Mouse (Mus musculus): ENCODE measurements around the gene Cyp4v3.

GRCm38 (mm10) chr8:45330856-45331255 is 2.2 kb downstream of the Cyp4v3 start:
- TF ChIP-seq CTCF (IDR thresholded peaks at IDR 0.05 in 2 of 3, conservative IDR thresholded peaks at IDR 0.05 in 1 of 3; ENCODE audit: control insufficient read depth in 1 of 3, insufficient read depth in 1 of 3, low read depth in 2 of 3, low read length in 3 of 3, poor library complexity in 1 of 3, severe bottlenecking in 1 of 3), result no peak
- no peak for TF ChIP-seq JUND (IDR thresholded peaks at IDR 0.05; ENCODE audit: low read depth, low read length)
- no peak for TF ChIP-seq GATA1 (IDR thresholded peaks at IDR 0.05; ENCODE audit: low read depth, low read length)
- no peak for TF ChIP-seq POLR2A (IDR thresholded peaks at IDR 0.05; ENCODE audit: control insufficient read depth in 1 of 2, insufficient read depth in 1 of 2, low read depth in 1 of 2, low read length in 2 of 2, poor library complexity in 1 of 2)
- no peak for TF ChIP-seq POLR2AphosphoS2 (IDR thresholded peaks at IDR 0.05; ENCODE audit: low read length)
- TF ChIP-seq MXI1 (IDR thresholded peaks at IDR 0.05; ENCODE audit: low read depth, low read length), result no peak
- no peak for TF ChIP-seq ZNF384 (IDR thresholded peaks at IDR 0.05; ENCODE audit: low read depth, low read length)
- TF ChIP-seq EP300 (IDR thresholded peaks at IDR 0.05; ENCODE audit: low read depth in 1 of 2, low read length in 2 of 2), result no peak
- TF ChIP-seq GABPA (IDR thresholded peaks at IDR 0.05; ENCODE audit: low read depth, low read length), result no peak
- no peak for TF ChIP-seq MAX (IDR thresholded peaks at IDR 0.05; ENCODE audit: low read length)

Measured in MEL (cell line).